Mouse (Mus musculus) mature B cell (primary cell): ENCODE results near the gene Slx1b.

ENCODE experiments used
- in situ Hi-C: fragments of 300-500 bp; cut with MboI; formaldehyde crosslinking; loops from 2 replicates; pipeline ENCODE4 v1.14.3; 2019

Slx1b gene

GRCm38 (mm10) chr7:126642545-126643243 is 52.9 kb downstream of the Slx1b start:
- in situ Hi-C loops, result no loop called here
